Mouse (Mus musculus) adrenal gland, adult 18-20 months (tissue): ENCODE results near the gene Klk1b3. TPM values are rescaled to one million over a fixed set of nuclear protein-coding genes. Genes with fewer than 3 reads are reported as not detected.
A peak's percentile ranks its signal among the peaks of the same experiment; 100 is the strongest.
"Not testable (repeated sequence)": the region's sequence is repeated elsewhere in the genome, so short reads cannot be mapped to it uniquely, and the experiment has no call there.

Source experiments
- DNase-seq, 2 experiments: peaks; one replicate each; pipeline ENCODE4 v3.0.0; 2021 to 2022; ENCODE audit warnings: low spot score in 2 of 2
- long read RNA-seq, 2 experiments: library from polyadenylated mRNA; stranded (forward); transcript quantifications; one replicate each; pipeline ENCODE4 v2.0.0; 2021
- total RNA-seq, 2 experiments: library from RNA; stranded (reverse); gene quantifications; 1 replicate in 1 of 2; 2 replicates in 1 of 2; pipeline ENCODE4 v1.2.3; 2021

The Klk1b3 gene
- total RNA-seq: not detected
- long read RNA-seq, experiment 1: 0 reads
- long read RNA-seq, experiment 2: 0 reads

- no peak for DNase-seq
These were observed at the start of gene Klk1b3 for GRCm38 (mm10) chr7:44197891-44198290. TSS of gene Klk1b3 (plus strand) at chr7:44198191.

GRCm38 (mm10) chr7:44179299-44180045, 18.5 kb upstream of the Klk1b3 start:
- DNase-seq: no peak

DNA sequence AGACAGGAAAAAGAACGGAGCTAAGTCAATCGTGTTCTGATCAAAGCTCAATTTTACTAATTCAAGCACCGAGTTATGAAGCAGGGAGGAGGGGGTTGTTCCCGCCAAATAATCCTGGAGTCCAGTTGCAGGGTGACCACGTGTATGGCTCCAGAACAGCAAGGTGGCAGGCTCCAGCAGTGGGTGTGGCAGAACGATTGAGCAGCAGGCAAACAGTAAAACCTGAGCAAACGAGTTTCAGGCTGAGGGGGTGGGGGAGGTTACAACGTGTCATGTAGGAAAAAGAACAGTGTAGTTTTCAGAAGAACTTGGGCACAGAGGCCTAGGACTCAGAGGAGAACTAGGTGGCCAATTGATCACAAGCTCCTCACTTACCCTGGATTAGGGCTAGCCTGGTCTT, 11.5 kb upstream of the Klk1b3 start:
- DNase-seq: not testable (repeated sequence)

DNA sequence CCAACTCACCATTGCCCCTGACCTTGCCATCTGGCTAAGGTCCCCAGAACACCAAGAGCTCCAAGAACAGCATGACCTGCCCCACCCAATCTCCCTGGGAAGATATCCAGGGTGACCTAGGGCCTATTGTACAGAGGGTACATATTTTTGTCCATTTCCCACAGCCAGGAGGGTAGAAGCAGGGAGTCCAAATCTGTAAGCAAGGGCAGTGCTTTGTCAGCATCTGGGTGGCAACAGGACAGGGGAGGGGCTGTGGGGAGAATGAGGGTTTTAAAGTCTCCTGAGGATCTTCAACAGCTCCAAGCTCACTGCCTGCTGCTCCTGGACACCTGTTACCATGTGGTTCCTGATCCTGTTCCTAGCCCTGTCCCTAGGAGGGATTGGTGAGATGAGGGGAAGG, 10.1 kb upstream of the Klk1b3 start, which contains the start of gene Klk1b24:
Gene Klk1b24, plus strand, starts transcription at position 301 of the 400 bp plus-strand sequence.
- not testable (repeated sequence) for DNase-seq

DNA sequence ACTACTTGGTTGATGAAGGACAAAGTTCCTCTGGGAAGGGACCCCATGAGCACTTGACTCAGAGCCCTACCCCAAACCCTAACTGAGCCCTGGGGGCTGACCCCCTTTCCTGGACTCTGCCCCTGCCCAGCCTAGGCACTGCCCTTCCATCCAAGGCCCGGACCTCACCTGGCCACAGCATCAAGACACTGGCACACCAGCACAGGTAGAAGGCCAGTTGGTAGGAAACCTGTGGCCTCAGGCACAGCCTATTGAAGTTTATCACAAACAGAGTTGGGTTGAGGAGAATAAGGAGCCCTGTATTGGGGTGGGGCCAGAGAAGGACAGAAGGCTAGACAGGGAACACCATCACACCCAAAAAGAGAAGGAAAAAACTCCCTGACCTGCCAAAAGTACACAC, 4.5 kb upstream of the Klk1b3 start:
- not testable (repeated sequence) for DNase-seq

DNA sequence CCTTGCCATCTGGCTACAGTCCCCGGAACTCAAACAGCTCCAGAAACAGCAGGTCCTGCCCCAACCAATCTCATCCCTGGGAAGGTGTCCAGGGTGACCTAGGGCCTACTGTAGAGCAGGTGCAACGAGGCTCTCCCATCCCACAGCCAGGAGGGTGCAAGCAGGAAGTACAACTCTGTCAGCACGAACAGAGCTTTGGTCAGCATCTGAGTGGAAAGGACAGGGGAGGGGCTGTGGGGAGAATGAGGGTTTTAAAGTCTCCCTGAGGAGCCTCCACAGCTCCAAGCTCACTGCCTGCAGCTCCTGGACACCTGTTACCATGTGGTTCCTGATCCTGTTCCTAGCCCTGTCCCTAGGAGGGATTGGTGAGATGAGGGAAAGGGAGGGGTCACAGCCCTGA, 9.1 kb downstream of the Klk1b3 start, which contains the start of gene Klk1b4:
Gene Klk1b4, plus strand, starts transcription at position 301 of the 400 bp plus-strand sequence.
- DNase-seq: not testable (repeated sequence)

DNA sequence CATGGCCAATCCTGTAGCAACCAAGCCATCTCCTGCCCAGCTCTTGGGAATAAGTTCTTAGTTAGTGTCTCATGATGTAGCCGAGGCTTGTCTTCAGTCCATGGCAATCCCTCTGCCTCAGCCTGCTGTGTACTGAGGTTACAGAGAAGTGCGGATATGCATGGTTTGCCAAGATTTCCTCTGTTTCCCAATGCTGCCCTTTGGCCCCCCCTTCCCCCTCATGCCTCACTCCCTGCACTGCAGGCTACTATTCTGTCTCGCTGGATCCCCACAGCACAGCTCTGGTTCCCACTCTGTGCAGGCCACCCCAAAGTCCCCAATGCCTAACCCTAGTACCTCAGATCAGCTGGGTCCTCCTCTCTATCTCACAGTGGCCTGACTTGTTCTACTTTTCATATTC, 10.3 kb downstream of the Klk1b3 start:
- DNase-seq: no peak

- DNase-seq: no peak
These were observed 17.7 kb downstream of the Klk1b3 start, which contains the start of gene Klk1b5 for GRCm38 (mm10) chr7:44215645-44216044. TSS of gene Klk1b5 (plus strand) at chr7:44215945.

DNA sequence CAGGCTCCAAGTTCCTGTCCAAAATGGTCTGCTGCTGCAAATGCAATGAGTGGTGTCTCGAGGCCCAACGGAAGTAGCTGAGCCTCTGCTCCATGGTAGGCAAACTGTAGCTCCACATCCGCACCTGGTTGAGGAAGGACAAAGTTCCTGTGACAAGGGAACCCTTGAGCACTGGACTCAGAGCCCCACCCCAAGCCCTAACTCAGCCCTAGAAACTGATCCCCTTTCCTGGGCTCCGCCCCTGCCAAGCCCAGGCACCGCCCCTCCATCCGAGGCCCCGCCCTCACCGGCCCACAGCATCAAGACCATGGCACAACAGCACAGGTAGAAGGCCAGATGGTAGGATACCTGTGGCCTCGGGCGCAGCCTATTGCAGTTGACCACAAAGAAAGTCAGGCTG, 23.6 kb downstream of the Klk1b3 start:
- DNase-seq: not testable (repeated sequence)

GRCm38 (mm10) chr7:44222335-44222734, 24.3 kb downstream of the Klk1b3 start:
- DNase-seq: not testable (repeated sequence)

GRCm38 (mm10) chr7:44225076-44225475, 27.1 kb downstream of the Klk1b3 start, which contains the start of gene Klk1:
TSS of gene Klk1 (plus strand) at chr7:44225360.
- DNase-seq: no peak

GRCm38 (mm10) chr7:44235909-44236308, 37.9 kb downstream of the Klk1b3 start, which contains the start of gene Gm36864:
TSS of gene Gm36864 (plus strand) at chr7:44236177.
- no peak for DNase-seq

- DNase-seq: no peak
These were observed 41.9 kb downstream of the Klk1b3 start for GRCm38 (mm10) chr7:44239913-44240312.

DNA sequence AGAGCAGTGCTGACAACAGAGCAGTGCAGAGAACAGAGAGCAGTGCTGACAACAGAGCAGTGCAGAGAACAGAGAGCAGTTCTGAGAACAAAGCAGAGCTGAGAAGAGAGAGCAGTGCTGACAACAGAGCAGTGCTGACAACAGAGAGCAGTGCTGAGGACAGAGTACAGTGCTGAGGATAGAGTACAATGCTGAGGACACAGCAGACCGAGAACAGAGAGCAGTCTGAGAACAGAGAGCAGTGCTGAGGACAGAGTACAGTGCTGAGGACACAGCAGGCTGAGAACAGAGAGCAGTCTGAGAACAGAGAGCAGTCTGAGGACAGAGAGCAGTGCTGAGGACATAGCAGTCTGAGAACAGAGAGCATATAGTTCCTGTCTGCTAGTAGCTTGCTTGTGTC, 42.7 kb downstream of the Klk1b3 start:
- no peak for DNase-seq

- no peak for DNase-seq
These were observed 43.2 kb downstream of the Klk1b3 start for GRCm38 (mm10) chr7:44241163-44241562.

DNA sequence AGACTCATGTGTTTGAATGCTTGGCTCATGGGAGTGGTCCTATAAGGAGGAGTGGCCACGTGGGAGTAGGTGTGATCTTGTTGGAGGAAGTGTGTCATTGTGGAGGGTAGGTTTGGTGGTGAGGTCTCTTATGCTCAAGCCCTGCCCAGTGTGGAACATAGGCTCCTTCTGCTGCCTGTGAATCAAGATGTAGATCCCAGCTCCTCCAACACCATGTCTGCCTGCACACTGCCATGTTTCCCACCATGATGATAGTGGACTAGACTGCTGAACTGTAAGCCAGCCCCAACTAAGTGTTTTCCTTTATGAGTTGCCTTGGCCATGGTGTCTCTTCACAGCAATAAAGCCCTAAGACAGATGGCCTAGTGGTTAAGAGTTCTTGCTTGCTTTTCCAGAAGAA, 46.1 kb downstream of the Klk1b3 start:
- DNase-seq: no peak

DNA sequence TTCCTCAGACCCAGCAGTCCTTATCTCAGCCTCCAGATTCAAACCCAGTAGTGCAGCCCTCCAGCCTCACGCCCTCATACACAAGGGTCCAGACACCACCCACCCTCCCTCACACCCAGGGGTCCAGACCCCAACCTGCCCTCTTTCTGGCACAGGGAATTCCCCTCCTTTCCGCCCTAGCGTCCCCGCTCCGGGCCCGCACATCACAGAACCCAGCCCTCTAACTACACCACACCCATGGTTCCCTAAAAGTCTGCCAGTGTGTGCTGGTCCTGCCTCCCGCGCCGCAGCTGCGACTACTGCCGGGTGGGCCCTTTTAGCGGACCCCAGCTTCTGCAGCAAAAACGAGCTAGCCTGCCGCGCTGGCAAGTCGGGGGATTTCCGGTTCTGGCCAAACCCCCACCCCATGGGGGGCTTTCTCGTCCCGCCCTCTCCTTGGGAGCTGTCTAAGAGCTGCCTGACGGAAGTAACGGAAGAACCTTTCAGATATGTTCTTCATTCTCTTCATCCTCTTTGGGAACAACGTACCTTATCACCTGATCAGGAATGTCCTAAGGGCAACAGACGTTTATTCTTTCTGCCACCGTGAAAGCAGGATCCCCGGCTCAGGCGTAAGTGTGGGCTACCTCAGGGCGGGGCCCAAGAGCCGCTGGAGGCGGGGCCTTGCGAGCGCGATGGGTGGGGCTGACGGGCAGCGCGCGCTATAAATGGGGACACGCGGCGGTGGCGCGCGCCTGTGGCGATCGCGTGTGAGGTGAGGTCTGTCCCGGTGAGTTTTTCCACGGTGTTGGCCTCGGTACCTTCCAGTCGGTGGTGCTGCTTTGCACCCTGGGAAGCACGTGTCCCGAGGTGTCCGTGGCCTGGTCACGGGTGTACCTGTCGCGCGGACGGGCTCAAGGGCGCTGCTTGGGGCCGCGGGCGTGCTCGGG, 48.3 kb downstream of the Klk1b3 start, which contains the start of the genes 1700028J19Rik and 2410002F23Rik:
Gene 1700028J19Rik, minus strand, starts transcription at position 641 of the 929 bp plus-strand sequence.
Gene 2410002F23Rik, plus strand, starts transcription at position 668 of the 929 bp plus-strand sequence.
- DNase-seq: peak; percentile 93

DNA sequence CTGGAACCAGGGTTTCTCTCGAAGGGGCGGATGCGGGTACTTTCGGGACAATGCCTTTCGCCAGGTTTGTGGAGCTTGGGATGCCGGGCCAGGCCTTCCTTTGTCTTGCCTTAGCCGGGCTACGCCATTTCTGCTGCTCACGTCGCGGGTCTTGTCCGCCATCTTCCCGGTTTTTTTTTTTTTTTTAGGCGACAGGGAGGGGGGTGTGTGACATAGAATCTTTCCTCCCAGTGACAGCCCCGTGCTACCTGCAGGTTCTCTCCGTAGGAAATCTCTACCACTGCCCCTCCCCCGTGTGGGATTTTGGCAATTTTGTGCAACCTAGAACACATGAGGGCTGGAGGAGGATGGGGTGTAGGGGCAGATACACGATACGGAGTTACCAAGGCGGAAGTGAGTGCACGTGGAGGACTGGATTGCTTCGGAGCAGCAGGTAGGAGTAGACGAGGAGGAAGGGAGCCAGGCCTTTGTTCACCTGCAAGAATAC, 49.0 kb downstream of the Klk1b3 start:
- DNase-seq: peak in 1 of 2 experiments; percentile 44

DNA sequence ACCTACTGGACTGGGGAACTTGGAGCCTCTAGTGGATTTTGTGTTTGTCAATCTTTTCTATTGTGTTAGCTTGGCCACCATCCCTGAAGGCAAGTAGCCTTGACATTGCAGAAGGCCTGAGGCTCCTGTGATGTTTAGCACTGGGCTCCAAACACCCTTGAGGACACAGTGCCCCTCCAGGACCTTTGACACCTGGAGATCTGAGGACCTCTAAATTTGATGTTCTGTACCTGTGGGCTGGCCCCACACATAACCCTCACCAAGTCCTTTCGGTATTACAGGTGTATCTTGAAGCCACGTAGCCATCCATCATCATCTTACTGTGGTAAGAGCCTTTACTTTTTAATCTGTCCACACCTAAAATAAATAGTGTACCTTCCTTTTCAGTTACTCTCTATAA, 50.0 kb downstream of the Klk1b3 start:
- no peak for DNase-seq

- DNase-seq: no peak
These were observed 51.3 kb downstream of the Klk1b3 start for GRCm38 (mm10) chr7:44249248-44249647.

GRCm38 (mm10) chr7:44250732-44251275, 52.8 kb downstream of the Klk1b3 start:
- DNase-seq: peak; percentile 39 to 62
